Mouse (Mus musculus) intestine, embryonic 15.5 days (tissue): ENCODE measurements at regions not wholly inside any gene's neighbourhood (a gene's known extent, or its start where the extent isn't known, plus 50 kb on each side); places are given as distances from the start of the nearest gene placed in this dataset.
A peak's percentile ranks its signal among the peaks of the same experiment; 100 is the strongest.

Experiments
- ATAC-seq: fragments of 200-750 bp; cut with Nextera tagmentation; 2 replicates; pipeline ENCODE4 v1.8.0; 2017; ENCODE audit warnings: moderate TSS enrichment, moderate library complexity
- H3K27ac ChIP-seq: fragments of 300-500 bp; sonication (generic); 2 replicates; pipeline ENCODE4 v1.5.1; 2015; ENCODE audit warnings: mild to moderate bottlenecking, inconsistent platforms
- H3K27me3 ChIP-seq: fragments of 300-500 bp; sonication (generic); replicated peaks from 2 replicates; pipeline ENCODE4 v1.6.1; 2015; ENCODE audit warnings: inconsistent platforms
- H3K36me3 ChIP-seq: fragments of 300-500 bp; sonication (generic); 2 replicates; pipeline ENCODE4 v1.6.1; 2015; ENCODE audit warnings: inconsistent platforms
- H3K4me1 ChIP-seq: fragments of 300-500 bp; sonication (generic); replicated peaks from 2 replicates; pipeline ENCODE4 v1.6.1; 2015; ENCODE audit warnings: inconsistent platforms
- H3K4me2 ChIP-seq: fragments of 300-500 bp; sonication (generic); replicated peaks from 2 replicates; pipeline ENCODE4 v1.6.1; 2015; ENCODE audit warnings: mild to moderate bottlenecking, inconsistent platforms
- H3K4me3 ChIP-seq: fragments of 300-500 bp; sonication (generic); replicated peaks from 2 replicates; pipeline ENCODE4 v1.5.1; 2015; ENCODE audit warnings: inconsistent platforms
- H3K9ac ChIP-seq: fragments of 300-500 bp; sonication (generic); 2 replicates; pipeline ENCODE4 v1.6.1; 2015; ENCODE audit warnings: inconsistent platforms
- H3K9me3 ChIP-seq: fragments of 300-500 bp; sonication (generic); 2 replicates; pipeline ENCODE4 v1.6.1; 2016; ENCODE audit warnings: inconsistent platforms
- WGBS: fragments of 180-500 bp; shearing (Covaris S2); methylation state at CpG from one replicate; pipeline ENCODE4 v1.1.7; 2015; 5-methylcytosine and 5-hydroxymethylcytosine counted together

DNA sequence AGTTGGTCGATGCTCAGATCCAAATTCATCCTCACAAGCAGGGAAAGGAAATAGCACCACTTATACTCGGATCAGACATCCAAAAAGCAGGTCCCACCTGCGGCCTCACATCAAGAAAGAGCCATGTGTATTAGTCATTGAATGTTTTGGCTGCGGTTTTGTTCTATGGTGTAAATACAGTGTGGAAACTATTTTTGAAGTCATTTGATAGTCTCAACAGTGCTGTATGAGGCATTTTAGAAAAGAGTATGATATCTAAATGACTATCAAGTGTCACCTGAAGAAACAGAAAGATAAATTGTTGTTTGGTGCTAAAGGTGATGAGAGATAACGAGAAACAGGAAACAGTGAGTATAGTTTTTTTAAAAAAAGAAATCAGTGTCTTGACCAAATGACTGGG lies 74.7 kb downstream of the Cep44 start:
- H3K4me1 ChIP-seq, result no peaks in the 10 kb centered on the region
- no peaks in the 10 kb centered on the region for H3K9me3 ChIP-seq
- ATAC-seq, result no peak
- H3K4me2 ChIP-seq, result no peak overlapping the region
- no peak overlapping the region for H3K9ac ChIP-seq
- WGBS, result 83% methylated on average over 5 of the region's 5 CpGs
- no peak overlapping the region for H3K27ac ChIP-seq
- no peaks in the 10 kb centered on the region for H3K36me3 ChIP-seq
- H3K4me3 ChIP-seq, result no peak overlapping the region
- no peaks in the 10 kb centered on the region for H3K27me3 ChIP-seq

DNA sequence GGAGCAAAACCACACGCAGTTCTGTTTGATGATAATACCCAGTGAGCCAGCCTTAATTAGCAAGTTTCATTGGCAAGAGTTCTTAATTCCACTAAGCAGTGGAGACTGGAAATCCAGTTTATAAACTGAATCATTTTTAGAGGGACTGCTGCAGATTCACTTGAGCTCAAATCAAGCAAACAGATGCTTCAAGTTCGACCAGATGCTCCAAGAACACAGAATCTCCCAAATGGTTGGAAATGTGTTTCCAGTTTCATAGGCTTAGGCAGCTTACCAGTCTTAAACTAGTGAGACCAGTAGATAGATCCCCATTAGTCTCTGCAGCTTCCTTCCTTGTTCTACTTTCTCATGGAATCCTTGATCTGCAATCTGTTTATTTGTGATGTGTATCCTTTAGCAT lies 75.7 kb downstream of the Cep44 start:
- H3K9ac ChIP-seq, result no peak overlapping the region
- no peak for ATAC-seq

DNA sequence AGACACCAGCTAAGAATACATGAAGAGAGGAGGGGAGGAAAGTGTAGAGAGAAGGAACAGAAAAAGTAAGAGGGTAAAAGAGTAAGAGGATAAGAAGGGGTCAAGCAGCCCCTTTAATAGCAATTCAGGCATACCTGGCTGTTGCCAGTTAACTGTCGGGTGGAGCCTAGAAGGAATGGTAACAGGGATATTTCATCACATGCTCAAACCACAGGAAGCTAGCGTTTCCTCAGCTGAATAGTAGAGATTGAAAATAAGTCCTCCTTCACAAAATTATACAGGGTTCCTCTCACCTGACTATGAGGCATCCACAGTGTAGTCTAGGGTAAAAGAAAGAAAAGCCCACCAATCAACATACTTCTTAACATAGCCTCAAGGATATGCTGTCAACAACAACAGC lies 76.5 kb downstream of the Cep44 start:
- ATAC-seq, result no peak
- H3K36me3 ChIP-seq, result no peaks in the 10 kb centered on the region
- H3K4me1 ChIP-seq, result no peaks in the 10 kb centered on the region
- no peaks in the 10 kb centered on the region for H3K9me3 ChIP-seq
- H3K27me3 ChIP-seq, result no peaks in the 10 kb centered on the region
- H3K4me3 ChIP-seq, result no peak overlapping the region
- no peak overlapping the region for H3K27ac ChIP-seq
- H3K9ac ChIP-seq, result no peak overlapping the region
- WGBS, result 67% methylated on average over 2 of the region's 2 CpGs
- H3K4me2 ChIP-seq, result no peak overlapping the region

More for the DNA sequence above, 75.7 kb downstream of the Cep44 start:
- 81% methylated on average over 2 of the region's 2 CpGs for WGBS
- no peaks in the 10 kb centered on the region for H3K36me3 ChIP-seq
- no peaks in the 10 kb centered on the region for H3K9me3 ChIP-seq
- H3K4me2 ChIP-seq, result no peak overlapping the region
- no peaks in the 10 kb centered on the region for H3K27me3 ChIP-seq
- no peak overlapping the region for H3K27ac ChIP-seq
- no peaks in the 10 kb centered on the region for H3K4me1 ChIP-seq
- no peak overlapping the region for H3K4me3 ChIP-seq

- Histone ChIP-seq H3K4me1 (no peaks in the 10 kb centered on the region), H3K9me3 (no peaks in the 10 kb centered on the region), H3K27me3 (no peaks in the 10 kb centered on the region), H3K27ac (no peak overlapping the region), H3K36me3 (no peaks in the 10 kb centered on the region), H3K9ac (no peak overlapping the region), H3K4me2 (no peak overlapping the region), H3K4me3 (no peak overlapping the region)
- 63% methylated on average over 1 of the region's 1 CpGs for WGBS
- no peak for ATAC-seq
Measured at GRCm38 (mm10) chr8:56465091-56465490, 85.8 kb downstream of the Cep44 start.

DNA sequence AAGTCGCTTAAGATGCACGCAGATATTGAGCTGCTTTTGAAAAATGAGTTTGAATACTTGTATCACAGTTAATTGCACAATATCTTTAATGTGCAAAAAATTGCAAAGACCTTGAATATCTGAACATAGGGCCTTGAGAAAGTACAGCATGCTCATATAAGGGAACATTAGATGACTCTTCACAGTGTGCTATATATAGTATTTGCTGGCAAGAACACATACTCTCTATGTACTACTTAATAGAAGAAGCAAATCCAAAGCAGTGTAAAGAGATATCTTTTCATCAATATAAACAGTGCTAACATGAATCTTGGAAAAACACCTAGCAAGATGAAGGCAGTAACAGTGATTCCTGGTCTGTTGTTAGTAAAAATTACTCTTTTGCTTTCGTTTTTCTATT lies 99.9 kb downstream of the Cep44 start:
- Histone ChIP-seq H3K27ac (no peak overlapping the region), H3K4me3 (no peak overlapping the region), H3K4me2 (no peak overlapping the region), H3K36me3 (no peaks in the 10 kb centered on the region), H3K9ac (no peak overlapping the region), H3K4me1 (no peaks in the 10 kb centered on the region), H3K9me3 (no peaks in the 10 kb centered on the region), H3K27me3 (no peaks in the 10 kb centered on the region)
- WGBS, result 71% methylated on average over 3 of the region's 3 CpGs
- no peak for ATAC-seq

- 44% methylated on average over 3 of the region's 3 CpGs for WGBS
- H3K27me3 ChIP-seq, result no peaks in the 10 kb centered on the region
- no peaks in the 10 kb centered on the region for H3K36me3 ChIP-seq
- H3K27ac ChIP-seq, result no peak overlapping the region
- no peak overlapping the region for H3K4me2 ChIP-seq
- H3K9me3 ChIP-seq, result no peaks in the 10 kb centered on the region
- no peak for ATAC-seq
- no peaks in the 10 kb centered on the region for H3K4me1 ChIP-seq
- no peak overlapping the region for H3K4me3 ChIP-seq
- H3K9ac ChIP-seq, result no peak overlapping the region
Measured at GRCm38 (mm10) chr8:56443676-56444075, 107.2 kb downstream of the Cep44 start.

- H3K36me3 ChIP-seq, result no peaks in the 10 kb centered on the region
- no peaks in the 10 kb centered on the region for H3K4me1 ChIP-seq
- no peak overlapping the region for H3K4me2 ChIP-seq
- no peaks in the 10 kb centered on the region for H3K9me3 ChIP-seq
- 76% methylated on average over 1 of the region's 1 CpGs for WGBS
- H3K27ac ChIP-seq, result no peak overlapping the region
- H3K4me3 ChIP-seq, result no peak overlapping the region
- no peak for ATAC-seq
- H3K9ac ChIP-seq, result no peak overlapping the region
- no peaks in the 10 kb centered on the region for H3K27me3 ChIP-seq
Measured at GRCm38 (mm10) chr8:56439417-56439816, 111.4 kb downstream of the Cep44 start.

DNA sequence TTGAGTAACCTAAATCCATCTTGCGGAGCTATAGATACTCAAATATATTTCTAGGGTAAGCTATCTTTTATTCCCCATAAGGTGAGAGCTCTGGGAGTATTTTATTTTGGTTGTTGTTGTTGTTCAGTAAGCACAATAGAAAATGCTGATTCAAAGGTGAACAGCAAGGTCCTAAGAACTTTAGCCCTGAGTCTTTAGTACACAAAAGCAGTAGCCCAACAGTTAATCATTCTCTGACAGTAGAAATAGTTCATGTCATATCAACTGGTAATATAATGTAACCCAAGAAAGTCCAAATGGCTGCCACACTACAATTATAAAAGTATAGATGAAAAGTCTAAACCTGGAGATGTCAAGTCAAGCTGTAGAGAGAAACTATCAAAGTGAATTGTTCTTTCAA lies 116.0 kb downstream of the Cep44 start:
- 98% methylated on average over 1 of the region's 1 CpGs for WGBS
- ATAC-seq, result no peak
- no peak overlapping the region for H3K27ac ChIP-seq
- H3K4me1 ChIP-seq, result no peaks in the 10 kb centered on the region
- no peaks in the 10 kb centered on the region for H3K27me3 ChIP-seq
- H3K9me3 ChIP-seq, result no peaks in the 10 kb centered on the region
- H3K36me3 ChIP-seq, result no peaks in the 10 kb centered on the region
- H3K4me3 ChIP-seq, result no peak overlapping the region
- H3K9ac ChIP-seq, result no peak overlapping the region
- no peak overlapping the region for H3K4me2 ChIP-seq

GRCm38 (mm10) chr8:56412026-56412425 lies 117.6 kb downstream of the Hpgd start:
- Histone ChIP-seq H3K36me3 (no peaks in the 10 kb centered on the region), H3K4me1 (0 out of 2 replicates have a peak, but pooled peaks cover 2% of the 10 kb centered on the region), H3K4me2 (no peak overlapping the region), H3K9ac (no peak overlapping the region), H3K27ac (no peak overlapping the region), H3K27me3 (no peaks in the 10 kb centered on the region), H3K4me3 (no peak overlapping the region), H3K9me3 (no peaks in the 10 kb centered on the region)
- WGBS, result 54% methylated on average over 3 of the region's 3 CpGs
- ATAC-seq, result no peak

DNA sequence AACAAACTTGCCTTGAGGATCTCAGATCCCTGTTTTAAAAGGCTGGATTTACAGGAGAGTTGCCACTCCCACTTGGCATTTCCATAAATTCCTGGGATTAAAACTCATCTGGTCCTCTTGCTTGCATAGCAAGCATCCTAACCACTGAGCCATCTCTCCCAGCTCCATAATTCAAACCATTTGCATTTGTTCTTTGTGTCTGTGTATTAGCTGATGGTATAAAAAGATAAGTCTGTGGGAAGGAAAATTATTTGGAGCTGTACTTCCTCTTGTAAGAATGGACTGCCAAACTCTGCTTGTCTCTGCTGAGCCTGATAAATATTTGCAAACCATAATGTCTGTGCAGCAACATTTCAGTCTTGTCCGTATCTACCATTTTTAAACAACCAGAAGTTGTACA lies 116.0 kb downstream of the Hpgd start:
- no peaks in the 10 kb centered on the region for H3K27me3 ChIP-seq
- no peak overlapping the region for H3K4me2 ChIP-seq
- H3K36me3 ChIP-seq, result no peaks in the 10 kb centered on the region
- no peaks in the 10 kb centered on the region for H3K9me3 ChIP-seq
- ATAC-seq, result no peak
- H3K4me1 ChIP-seq, result 0 out of 2 replicates have a peak, but pooled peaks cover 2% of the 10 kb centered on the region
- H3K9ac ChIP-seq, result no peak overlapping the region
- H3K4me3 ChIP-seq, result no peak overlapping the region
- 37% methylated on average over 1 of the region's 1 CpGs for WGBS
- H3K27ac ChIP-seq, result no peak overlapping the region

DNA sequence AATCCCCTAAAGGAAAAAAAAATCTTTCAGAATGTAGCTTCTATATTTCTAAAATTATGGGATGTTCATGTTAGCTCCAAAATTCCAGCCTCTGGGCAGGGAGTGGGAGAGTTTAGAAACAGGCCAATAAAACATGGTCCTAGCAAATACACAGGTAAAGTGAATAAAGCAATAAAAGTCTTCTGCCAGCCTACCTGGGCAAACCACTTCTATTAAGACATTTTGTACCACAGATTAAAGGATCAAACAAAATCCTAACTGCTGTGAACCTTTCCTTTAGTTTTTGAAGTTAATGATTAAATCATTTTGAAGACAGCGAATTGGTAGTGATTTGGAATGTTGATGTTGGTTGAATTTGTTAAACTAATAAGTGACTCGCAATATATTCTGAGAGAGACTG lies 112.9 kb downstream of the Hpgd start:
- no peak overlapping the region for H3K27ac ChIP-seq
- no peak overlapping the region for H3K4me2 ChIP-seq
- 49% methylated on average over 2 of the region's 2 CpGs for WGBS
- no peak overlapping the region for H3K4me3 ChIP-seq
- H3K4me1 ChIP-seq, result 0 out of 2 replicates have a peak, but pooled peaks cover 2% of the 10 kb centered on the region
- no peaks in the 10 kb centered on the region for H3K36me3 ChIP-seq
- H3K27me3 ChIP-seq, result no peaks in the 10 kb centered on the region
- ATAC-seq, result peak; percentile 75; the same call in 1 of the 2 replicates
- H3K9me3 ChIP-seq, result no peaks in the 10 kb centered on the region
- no peak overlapping the region for H3K9ac ChIP-seq

DNA sequence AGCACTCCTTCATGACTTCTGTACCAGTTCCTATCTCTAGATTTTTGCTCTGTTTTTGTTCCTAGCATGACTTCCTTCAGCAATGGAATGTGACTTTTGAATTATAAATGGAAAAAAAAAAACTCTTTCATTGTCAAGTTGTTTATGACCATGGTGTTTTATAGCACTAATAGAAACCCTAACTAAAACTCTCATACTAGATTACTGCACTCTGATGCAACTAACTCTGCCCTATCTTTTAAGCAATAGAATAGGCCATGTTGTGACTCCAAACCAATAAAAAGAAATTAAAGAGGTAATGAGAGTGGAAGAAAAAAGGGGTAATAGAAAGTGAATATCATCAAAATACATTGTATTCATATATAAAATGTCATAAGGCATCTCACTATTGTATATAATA lies 111.9 kb downstream of the Hpgd start:
- H3K4me2 ChIP-seq, result no peak overlapping the region
- no peak overlapping the region for H3K4me3 ChIP-seq
- H3K27ac ChIP-seq, result no peak overlapping the region
- no peaks in the 10 kb centered on the region for H3K36me3 ChIP-seq
- no peak for ATAC-seq
- no peaks in the 10 kb centered on the region for H3K9me3 ChIP-seq
- H3K9ac ChIP-seq, result no peak overlapping the region
- no peaks in the 10 kb centered on the region for H3K27me3 ChIP-seq
- 0 out of 2 replicates have a peak, but pooled peaks cover 2% of the 10 kb centered on the region for H3K4me1 ChIP-seq

DNA sequence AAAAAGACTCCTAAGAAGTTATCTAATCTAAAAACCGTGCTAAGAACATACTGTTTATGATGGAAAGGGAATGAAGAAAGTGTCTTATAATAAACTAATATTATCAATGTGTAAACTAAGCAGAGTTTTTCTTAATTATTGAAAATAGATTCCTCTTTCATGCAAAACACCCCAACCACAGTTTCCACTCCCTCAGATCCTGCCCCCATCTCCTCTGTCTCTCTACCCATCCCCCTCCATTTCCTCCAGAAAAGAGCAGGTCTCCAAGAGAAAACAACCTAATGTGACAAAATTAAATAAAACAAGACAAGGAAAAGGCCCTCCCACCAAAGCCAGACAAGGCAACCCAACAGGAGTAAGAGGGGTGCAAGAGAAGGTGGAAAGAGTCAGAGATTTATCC lies 103.2 kb downstream of the Hpgd start:
- 71% methylated on average over 1 of the region's 1 CpGs for WGBS
- Histone ChIP-seq H3K4me1 (no peaks in the 10 kb centered on the region), H3K9ac (no peak overlapping the region), H3K27ac (no peak overlapping the region), H3K9me3 (no peaks in the 10 kb centered on the region), H3K4me3 (no peak overlapping the region), H3K27me3 (no peaks in the 10 kb centered on the region), H3K4me2 (no peak overlapping the region), H3K36me3 (no peaks in the 10 kb centered on the region)
- no peak for ATAC-seq

- Histone ChIP-seq H3K4me3 (no peak overlapping the region), H3K27ac (no peak overlapping the region), H3K9ac (no peak overlapping the region), H3K36me3 (no peaks in the 10 kb centered on the region), H3K4me2 (no peak overlapping the region), H3K27me3 (no peaks in the 10 kb centered on the region), H3K4me1 (no peaks in the 10 kb centered on the region), H3K9me3 (no peaks in the 10 kb centered on the region)
- 59% methylated on average over 1 of the region's 1 CpGs for WGBS
- ATAC-seq, result peak; percentile 53; the same call in 1 of the 2 replicates
Measured at GRCm38 (mm10) chr8:56396352-56396751, 102.0 kb downstream of the Hpgd start.
